Mouse (Mus musculus) lung, postnatal 36 days (tissue): ENCODE measurements at regions not wholly inside any gene's neighbourhood (a gene's known extent, or its start where the extent isn't known, plus 50 kb on each side); places are given as distances from the start of the nearest gene placed in this dataset.
A peak's percentile ranks its signal among the peaks of the same experiment; 100 is the strongest.

ENCODE experiments used
- DNase-seq: peaks from one replicate; pipeline ENCODE4 v3.0.0; 2022; ENCODE audit warnings: mixed read lengths

- no peak for DNase-seq
These were observed 83.7 kb upstream of the Ppp2r5a start for GRCm38 (mm10) chr1:191486766-191487165.

DNA sequence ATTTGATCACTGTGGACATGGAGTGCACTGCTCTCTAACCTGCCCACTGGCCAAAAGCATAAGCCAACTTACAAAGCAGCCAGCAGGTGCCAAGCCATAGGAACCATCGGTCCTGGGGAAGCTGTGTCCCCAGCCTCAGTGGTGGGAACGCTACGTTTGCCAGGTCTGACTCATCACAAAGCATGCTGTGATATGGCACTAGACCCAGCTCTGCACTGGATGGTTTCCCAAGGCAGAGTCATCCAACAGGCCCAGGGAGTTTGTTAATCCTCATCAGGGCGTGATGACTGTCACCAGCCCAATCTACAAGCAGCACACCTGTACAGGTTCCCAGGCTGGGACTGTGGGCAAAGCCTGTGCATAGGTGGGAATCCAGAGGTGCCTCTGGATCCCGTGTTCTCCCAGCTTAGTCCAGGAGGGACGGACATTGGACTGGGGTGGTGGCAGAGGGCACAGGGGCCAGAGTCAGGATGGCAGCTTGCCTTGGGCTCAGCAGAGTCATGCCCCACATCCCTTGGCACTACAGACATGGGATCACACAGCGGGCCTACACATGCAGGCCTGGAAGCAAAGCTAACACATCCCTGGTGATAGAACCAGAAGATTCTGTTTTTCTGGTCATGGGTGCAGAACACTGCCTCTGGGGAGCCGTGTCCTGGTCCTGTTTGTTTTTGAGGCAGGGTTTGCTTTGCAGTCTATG, 81.8 kb upstream of the Ppp2r5a start:
- no peak for DNase-seq

- peak; percentile 76 for DNase-seq
These were observed 76.9 kb upstream of the Ppp2r5a start for GRCm38 (mm10) chr1:191479906-191480379.

- DNase-seq: no peak
These were observed 69.5 kb upstream of the Ppp2r5a start for GRCm38 (mm10) chr1:191472551-191472950.

DNA sequence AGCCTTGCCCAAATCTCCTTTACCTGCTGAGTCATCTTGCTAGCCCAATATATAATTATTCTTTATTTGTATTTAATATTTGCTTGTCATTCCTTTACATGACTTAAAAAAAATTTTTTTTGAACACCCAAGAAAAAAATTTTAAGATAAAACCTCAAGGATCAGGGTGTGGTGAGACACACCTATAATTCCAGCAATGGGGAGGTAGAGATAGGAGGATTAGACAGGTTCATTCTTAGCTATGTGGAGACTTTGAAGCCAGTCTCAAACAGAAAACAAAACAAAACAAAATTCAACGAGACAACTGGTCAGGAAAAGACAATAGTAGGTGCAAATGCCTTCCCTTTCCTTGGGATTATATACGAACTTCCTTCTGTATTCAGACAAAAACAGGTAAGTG, 68.4 kb upstream of the Ppp2r5a start:
- DNase-seq: no peak

- DNase-seq: peak; percentile 75
These were observed 67.3 kb upstream of the Ppp2r5a start for GRCm38 (mm10) chr1:191470190-191470985.

- no peak for DNase-seq
These were observed 65.9 kb upstream of the Ppp2r5a start for GRCm38 (mm10) chr1:191468837-191469529.

DNA sequence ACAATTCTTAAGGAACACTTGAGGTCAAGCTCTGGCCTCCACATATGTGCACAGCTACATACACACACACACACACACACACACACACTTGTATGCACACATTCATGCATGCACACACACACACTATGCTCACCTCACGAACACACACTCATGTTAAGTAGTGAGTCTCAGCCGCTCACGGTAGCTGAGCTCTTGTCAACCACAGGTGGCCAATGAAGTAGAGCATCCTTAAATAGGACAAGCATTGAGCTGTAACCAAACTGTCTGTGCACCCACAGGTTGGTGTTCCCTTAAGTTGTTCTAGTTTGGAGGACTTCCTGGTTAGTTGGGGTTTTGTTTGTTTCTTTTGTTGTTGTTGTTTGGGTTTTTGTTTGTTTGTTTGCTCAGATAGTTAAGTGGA, 63.2 kb upstream of the Ppp2r5a start:
- DNase-seq: no peak

- DNase-seq: no peak
These were observed 62.7 kb upstream of the Ppp2r5a start for GRCm38 (mm10) chr1:191465723-191466122.

DNA sequence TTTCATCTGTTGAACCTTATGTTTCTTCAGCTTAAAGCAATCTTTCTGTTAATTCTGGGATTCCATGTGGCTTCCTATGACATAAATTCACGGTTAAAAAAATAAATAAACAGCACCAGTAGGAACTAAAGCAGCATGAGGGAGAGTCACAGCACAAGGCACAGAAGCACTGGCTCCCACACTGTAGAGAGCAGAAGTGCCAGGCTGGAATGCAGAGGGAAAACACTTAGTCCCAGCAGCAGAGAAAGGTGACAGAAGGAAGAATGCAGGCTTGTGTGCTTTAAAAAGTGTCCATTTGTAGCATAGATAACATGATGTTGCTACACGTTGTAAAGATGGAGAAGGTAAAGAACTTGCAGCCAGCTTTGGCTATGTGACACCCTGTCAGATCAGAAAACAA, 62.1 kb upstream of the Ppp2r5a start:
- DNase-seq: no peak

- DNase-seq: peak; percentile 83
These were observed 58.9 kb upstream of the Ppp2r5a start for GRCm38 (mm10) chr1:191461811-191462491.

DNA sequence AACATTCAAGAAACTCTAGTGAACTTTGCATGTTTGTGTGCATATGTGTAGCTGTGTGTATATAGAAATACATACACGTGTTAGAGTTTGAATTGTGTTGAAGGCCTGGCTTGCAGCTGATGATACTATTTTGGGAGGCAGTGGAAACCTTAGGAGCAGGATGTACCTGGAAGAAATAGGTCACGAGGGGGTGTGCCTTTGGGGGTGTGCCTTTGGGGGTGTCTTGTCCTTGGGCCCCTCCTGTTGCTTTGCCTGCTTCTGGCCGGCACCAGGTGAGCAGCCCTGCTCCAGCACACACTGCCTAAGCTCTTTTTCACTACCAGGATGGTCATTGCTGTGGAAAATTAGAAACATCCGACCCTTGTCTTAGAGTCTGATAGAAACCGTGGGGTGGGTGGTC, 56.0 kb upstream of the Ppp2r5a start:
- no peak for DNase-seq

DNA sequence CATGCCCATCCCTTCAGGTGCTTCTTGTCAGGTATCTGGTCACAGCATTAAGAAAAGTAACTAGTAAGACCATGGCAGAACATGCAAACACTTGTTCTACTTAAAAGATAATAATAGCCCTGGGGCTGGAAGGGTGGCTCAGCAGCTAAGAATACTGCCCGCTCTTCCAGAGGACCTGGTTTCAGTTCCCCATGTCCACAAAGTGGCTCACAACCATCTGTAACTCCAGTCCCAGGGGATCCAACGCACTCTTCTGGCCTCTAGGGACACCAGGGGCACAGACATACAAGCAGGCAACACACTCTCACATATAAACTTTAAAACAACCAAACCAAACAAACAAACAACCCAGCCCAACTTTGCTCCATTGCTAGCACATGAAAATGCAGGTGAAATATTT, 55.2 kb upstream of the Ppp2r5a start:
- no peak for DNase-seq

DNA sequence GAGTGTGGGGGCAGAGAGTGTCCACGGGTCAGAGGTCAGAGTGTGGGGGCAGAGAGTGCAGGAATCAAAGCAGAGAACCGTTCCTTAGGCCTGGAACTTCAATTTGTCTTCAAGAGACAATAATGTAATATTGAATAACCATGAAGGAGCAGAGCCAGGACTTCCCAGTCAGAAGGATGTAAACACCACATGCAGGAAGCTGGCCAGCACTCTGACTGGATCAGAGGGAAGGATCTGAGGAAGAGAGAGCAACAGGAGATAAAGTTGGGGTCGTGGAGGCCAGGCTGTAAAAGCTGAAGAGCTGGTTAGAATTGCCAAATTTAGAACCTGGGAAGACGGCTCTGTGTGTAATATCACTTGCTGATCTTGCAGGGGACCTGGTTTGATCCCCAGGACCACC, 54.0 kb upstream of the Ppp2r5a start:
- DNase-seq: no peak

GRCm38 (mm10) chr1:191454604-191455003, 51.5 kb upstream of the Ppp2r5a start:
- DNase-seq: no peak

DNA sequence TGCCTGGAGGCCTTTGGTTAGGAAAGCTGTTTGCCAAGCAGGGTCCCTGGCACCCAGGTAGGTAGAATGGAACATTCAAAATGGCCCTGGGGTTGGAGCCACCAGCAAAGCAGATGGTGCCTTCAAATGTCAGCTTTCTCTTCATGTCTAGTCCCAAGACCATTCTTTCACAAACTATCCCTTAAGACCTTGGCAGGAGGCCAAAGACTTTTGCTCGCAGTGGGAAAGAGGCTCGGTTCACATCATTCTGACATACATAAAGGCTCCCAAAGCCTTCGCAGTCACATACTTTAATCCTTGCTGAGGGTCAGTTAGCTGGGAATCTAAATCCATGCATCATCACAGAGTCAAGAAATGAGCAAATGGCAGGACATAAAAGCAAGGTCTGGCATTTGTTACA, 50.5 kb upstream of the Ppp2r5a start:
- DNase-seq: no peak
